Mouse (Mus musculus) mature B cell (primary cell): Measurements from ENCODE around the gene Gm11213.

Experiments used
- in situ Hi-C: fragments of 300-500 bp; cut with MboI; formaldehyde crosslinking; loops from 2 replicates; pipeline ENCODE4 v1.14.3; 2019

Gene Gm11213

DNA sequence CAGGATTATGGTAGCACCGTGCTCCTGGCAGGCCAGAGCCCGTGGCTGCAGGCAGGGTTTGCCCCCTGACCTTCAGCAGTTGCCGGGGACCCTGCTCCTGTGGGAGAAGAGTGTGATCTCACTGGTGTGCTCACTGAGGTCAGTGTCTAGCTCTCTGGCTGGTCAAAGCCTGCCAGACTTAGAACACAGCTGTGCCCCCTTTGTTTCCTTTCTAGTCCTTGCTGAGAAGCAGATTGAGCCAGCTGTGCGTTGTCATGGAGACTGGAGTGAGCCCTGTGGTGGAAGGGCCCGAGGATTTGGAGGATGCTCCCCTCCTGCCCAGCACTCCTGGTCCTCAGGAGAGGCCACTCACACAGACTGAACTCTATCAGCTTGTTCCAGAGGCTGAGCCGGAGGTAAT lies 25.0 kb downstream of the Gm11213 start:
- in situ Hi-C loops: no loop called here

DNA sequence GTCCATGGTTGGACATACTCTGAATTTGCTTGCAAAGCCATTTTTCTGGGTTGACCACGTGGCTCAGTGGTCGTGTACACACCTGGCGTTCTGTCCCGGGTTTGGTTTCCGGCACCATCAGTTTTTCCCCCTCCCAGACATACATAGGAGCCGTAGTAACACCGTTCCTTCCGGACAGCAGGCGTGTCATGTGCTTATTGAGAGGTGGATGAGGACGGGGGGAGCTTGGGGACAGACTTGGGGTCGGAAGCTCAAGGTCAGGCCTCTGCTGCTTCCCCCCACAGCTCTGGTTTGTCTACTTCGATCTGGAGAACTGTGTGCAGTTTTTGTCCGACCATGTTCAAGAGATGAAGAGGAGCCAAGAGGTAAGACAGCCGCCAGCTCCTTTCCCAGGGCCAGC lies 25.4 kb downstream of the Gm11213 start:
- in situ Hi-C loops: no loop called here

DNA sequence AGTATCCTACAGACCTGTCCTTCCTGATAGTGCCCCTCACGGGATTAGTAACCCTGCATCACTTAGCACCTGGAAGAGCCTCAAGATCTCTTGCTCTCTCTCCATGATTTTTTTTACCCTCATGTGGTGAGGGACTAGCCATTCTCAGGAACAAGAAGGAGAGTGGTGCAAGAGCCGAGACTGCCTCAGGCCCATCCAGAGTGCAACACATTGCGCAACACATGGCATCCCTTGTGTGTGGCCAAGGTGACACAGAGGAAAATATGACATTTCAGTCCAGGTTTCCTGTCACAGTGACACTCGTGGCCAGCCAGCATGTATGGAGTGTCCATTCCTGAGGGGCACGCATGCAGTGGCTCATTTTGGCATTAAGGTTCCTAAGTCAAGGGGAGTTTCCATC lies 32.4 kb downstream of the Gm11213 start:
- in situ Hi-C loops: no loop called here

DNA sequence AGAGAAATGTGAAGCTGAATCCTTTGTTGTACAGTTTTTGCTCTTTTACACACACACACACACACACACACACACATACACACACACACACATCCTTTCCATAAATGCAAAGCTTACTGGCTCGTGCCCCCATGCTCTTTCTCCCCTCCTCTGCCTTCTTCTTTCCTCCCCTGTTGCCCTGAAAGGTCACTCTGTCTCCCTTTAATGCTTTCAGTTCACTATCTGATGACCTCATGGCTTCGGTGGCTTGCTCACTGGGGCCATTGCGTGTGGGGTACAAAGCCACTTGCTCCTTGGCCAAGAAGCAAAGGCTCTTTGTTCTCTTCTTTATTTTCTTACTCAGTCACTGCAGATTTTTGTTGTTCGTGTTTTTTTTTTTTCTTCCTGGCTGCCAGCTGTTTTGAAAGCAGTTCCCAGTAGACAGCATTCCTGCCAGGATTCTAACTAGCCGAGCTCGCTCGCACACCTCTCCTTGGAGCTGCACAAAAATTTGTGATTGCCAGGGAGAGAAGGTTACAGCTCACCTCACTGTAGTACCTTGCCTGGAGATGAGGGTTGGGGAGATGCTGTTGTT lies 34.8 kb downstream of the Gm11213 start:
- in situ Hi-C loops: no loop called here

DNA sequence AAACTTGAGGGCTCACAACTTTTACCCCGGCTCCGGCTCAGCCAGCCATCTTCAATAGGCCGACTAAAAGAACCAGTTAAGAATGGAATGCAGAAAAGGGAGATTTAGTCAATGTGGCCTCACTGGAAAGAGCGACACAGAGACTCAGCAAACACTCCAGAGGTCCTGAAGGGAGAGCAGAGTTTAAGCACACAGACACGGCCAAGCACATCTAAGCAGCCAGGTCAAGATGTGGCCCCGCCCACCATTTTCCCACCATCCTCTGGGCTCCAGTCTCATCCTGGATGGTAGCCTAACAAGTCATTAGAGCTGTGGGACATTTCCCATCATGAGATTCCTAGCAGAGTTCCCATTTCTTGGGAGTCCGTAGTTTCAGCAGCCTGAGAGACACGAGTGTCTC lies 35.7 kb downstream of the Gm11213 start:
- in situ Hi-C loops: no loop called here

DNA sequence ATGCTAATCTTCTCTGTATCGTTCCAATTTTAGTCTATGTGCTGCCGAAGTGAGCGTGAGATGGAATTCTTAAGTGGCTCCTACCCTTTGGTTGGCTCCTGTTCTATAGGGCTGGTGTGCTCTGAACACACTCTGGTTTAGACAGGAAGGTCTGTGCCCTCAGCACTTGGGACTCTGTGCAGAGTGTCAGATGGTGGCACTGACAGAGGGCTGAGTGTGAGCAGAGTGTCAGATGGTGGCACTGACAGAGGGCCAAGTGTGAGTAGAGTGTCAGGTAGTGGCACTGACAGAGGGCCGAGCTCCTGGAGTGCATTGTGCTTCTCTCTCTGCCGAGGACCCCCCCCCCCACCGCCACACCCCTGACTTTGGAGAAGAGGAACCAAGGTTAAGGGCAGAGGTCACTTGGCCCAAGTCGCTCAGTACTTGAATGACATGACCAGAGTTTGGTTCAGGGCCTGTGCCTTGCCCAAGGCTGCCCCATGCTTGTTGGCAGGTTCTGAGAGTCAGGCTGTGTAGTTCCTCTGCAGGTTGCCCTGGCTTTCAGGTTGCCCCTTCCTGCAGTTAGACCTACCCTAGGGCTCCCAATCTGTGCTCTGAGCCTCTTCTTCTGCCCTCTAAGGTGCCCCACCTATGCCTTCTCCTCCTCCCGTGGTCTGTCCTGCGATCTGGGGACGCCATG lies 37.2 kb downstream of the Gm11213 start:
- in situ Hi-C loops: no loop called here

DNA sequence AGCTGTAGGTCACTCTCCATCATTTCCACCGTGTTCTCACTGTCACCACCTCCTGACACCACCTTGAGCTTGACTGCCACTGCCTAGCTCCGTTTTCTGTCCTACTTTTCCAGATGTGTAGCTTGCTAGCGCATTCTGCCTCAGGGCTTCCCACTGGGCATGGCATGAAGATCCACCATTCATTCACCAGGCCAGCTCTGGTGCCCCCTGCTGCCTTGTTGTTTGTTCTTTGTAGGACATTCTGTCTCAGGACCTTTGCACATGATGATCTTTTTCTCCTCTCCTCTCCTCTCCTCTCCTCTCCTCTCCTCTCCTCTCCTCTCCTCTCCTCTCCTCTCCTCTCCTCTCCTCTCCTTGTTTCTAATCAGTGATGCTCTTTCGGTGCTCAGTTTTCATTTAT lies 42.3 kb downstream of the Gm11213 start:
- in situ Hi-C loops: no loop called here

DNA sequence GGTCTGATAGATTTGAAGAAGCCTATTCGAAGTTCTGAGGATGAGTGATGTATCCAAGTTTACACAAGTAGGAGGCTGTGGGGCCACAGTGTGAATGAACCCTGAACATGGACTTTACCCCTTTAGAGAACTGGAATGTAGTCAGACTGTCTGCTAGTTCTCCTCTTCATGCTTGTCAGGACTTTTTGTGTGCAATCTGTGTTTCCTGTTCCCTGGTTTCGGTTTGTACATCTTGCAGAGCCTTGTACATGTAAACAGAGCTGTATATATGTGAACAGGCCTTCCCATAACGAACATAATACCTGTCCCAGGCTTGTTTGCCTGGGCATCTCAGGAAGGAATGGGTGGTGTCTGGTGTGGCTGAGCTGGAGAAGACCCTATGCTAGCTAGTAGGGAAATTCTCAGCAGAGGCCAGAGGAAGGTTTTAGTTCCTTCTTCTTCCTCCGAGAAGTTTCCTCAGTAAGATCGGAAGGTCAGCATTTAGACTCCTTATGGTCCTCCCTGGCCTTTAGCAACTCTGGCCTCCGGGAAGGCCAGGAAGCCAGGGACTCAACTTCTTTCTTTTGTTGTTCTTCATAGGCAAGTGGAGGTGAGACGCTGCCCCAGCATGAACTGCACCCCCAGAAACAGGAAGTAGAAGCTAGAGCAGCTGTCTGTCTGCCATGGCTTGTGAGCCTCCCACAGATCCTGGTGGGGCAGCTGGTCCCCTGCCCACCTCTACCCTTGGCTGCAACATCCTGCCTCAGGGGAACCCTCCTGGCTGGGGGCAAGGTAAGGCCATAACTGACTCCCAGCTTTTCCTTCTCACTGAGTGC lies 43.0 kb downstream of the Gm11213 start:
- in situ Hi-C loops: no loop called here

DNA sequence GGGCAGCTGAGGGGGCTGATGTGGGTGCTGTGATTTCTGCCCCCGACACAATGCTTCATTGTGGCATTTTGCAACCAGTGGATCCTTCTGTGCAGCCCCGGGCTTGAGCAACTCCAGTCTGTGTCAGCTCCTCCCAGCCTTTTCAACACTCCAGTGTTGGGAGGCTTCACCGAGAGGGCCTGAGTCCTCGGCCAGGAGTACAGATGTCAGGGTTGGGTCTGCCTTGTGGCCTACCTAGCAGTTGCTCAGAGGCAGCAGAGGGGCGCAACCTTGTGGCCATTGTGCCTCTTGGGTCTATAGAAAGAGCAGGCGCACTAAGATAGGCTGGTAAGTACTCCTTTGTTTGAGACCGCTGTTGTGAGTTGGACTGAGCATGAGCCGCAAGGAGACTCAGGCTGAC lies 45.0 kb downstream of the Gm11213 start:
- in situ Hi-C loops: no loop called here

DNA sequence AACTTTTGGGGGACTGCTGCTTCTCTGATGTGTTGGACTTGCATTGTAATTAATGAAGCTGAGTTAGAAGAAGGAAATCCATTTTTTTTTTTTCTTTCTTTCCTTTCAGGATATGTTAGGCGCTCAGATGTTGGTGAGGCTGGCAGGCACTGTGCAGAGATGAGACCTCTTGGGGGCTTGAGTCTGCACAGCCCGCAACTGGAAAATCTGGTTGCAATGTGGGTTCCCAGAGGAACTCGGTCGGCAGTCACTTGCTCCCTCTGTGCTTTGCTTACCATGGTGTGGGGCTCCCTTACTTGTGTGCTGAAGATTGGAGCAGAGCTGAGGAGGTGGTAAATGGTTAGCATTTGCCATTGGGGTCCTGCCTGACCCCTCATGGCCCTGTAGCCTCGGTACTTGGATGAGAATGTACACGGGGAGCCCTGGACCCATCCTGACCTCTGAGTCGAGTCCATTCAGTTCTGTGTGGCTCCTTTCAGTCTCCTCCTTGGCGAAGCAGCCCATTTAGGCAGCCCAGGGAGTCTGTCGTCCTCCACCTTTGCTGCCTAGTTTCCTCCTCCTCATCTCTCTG lies 45.8 kb downstream of the Gm11213 start:
- in situ Hi-C loops: no loop called here

DNA sequence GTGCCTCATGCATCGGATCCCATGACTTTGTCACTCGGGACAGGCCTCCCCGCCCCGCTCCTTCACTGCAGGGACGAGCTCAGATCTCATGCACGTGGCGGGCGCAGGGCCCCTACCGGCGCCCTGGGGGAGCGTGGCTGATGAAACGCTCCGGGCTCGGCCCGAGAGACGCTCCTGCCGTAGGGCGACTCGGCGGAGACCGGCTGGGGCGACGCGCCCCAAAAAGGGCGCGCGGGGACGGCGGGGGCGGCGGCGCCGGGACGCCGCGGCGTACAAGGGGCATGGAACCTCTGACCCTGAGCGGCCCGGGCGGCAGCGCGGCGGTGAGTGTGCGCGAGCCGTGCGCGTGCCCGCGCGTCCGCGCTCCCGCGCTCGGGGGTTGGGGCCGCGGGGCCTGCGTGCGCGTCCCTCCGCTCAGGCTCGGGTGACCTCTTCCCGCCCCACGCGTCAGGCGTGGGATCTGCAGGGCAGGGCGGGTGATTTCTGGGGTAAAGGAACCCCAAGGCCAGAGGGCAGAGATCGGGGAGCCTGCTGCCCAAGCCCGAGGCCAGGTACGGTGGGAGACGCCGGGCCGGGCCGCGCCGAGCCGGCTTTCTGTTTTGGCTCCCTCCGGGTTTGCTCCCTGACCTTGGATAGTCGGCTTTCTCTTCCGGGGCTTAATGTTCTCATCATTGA lies 46.5 kb downstream of the Gm11213 start, which contains the start of gene Tmem268:
Gene Tmem268, plus strand, starts transcription at position 375 of the 675 bp plus-strand sequence.
- in situ Hi-C loops: no loop called here

DNA sequence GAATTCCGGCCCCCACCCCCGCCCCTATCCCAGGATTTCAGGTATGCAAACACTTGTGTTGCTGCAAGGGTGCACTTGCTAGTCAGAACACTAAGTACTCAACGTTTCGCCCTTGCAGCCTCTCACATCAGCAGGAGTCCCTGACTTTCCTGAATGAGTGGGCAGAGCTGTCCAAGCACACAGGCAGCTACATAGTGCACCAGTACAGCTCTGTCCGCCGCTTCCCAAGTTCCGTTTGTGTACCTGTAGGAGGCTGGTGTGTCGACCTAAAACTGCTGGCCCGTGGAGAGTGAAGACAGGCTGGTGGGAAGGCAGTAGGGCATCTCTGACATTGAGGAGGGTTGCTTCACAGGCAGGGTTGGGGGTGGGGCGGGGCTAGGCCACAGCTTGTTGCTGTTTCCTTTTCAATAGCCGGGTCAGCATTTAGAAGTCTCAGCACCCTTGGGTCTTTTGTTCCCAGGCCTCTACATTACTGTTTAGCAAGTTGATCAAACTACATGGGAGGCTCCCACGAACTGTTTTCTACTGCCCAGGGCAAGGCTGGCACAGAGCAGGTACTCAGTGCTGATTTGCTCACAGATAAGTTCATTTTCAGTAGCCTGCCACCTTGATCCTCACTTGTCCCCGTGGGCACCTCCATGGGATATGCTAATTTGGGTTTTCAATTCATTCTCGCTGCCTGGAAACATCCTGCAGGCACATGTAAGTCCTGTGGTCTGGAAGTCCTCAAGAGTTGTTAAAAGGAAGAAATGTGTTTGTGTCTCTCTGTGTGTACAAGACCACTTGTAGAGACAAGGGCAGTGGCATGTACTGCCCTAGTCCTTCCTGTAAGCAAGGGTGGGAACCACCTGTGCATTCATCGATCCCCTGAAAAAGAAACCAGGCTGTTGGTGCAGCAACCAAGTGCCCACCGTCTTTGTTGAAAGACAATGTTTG lies 47.7 kb downstream of the Gm11213 start:
- in situ Hi-C loops: no loop called here

DNA sequence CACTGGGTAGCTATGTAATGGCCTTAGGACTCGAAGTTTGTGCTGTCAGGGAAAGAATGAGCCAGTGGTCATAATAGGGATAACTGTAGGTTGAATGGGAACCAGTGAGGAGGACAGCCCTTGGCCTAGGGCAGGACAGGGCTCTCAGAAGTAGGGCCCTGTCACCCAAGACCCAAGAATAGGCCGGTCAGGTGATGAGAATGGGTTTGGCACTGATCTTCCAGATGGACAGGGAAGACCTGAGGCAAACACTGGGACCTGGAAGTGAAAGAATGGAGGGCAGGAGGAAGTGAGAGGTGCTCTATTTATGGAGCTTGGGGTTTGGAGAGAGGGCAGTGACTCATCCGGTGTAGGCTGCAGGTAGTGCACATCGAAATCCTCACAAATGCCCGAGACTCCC lies 48.4 kb downstream of the Gm11213 start:
- in situ Hi-C loops: no loop called here

DNA sequence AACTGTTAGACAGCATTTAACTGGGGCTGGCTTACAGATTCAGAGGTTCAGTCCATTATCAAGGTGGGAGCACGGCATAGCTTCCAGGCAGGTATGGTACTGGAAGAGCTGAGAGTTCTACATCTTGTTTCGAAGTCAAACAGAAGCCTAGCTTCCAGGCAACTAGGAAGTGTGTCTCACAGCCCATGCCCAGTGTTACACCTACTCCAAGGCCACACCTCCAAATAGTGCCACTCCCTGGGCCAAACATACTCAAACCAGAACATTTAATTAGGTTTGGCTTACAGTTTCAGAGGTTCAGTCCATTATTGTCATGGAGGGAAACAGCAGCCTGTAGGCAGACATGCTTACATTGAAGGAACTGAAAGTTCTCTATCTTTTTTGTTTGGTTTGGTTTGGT lies 50.0 kb downstream of the Gm11213 start:
- in situ Hi-C loops: no loop called here

DNA sequence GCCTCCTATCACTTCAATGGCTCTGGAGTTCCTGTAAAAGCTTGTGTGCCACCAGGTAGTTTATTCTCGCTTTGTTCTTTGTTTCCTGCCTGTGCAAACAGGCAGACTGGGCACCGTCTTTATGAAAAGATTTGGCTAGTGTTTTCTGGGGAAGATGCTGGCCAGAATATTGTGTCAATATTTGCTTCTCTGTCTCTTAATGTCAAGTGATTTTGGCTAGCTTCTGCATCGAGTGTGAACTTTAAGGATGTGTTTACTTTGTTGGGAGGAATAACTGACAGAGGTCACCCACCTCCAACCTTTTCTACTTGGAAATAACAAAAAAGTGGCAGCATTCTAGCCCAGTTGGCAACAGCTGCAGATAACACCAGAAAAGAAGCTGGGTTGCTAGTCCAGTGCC lies 50.4 kb downstream of the Gm11213 start:
- in situ Hi-C loops: no loop called here

DNA sequence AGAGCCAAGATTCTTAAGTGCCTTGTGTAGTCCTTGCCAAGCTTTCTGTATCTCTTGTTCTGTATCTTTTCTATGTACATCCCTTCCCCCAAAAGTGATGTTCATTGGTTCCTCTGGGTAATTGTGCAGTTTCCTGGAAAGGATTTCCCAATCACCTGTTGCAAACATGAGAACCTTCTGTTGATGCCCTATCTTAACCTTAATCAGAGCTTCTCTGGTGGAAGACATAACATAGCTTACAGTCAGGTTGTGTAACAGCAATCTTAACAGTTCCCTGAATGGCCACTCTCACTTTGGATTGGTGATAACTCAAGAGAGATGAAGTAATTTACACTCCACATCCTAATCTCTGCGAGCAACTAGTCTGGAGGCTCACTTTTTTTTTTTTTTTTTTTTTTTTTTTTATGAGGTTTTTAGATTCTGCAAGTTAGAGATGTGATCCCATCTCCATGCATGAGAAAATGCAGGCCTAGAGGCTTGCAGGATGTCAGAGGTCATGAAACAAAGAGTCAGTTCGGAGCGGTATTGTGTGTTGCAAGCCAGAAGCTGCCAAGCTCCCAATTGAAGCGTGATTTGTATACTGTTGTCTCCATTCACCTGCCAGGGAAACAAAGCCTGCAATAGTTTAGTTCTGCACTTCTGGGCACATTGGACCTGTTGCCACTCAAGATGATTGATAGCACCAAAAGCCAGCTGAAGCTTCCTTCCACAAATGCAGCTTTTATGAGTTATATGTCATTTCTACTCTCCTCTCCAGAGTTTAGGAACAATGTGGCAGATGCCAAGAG lies 51.1 kb downstream of the Gm11213 start:
- in situ Hi-C loops: no loop called here

DNA sequence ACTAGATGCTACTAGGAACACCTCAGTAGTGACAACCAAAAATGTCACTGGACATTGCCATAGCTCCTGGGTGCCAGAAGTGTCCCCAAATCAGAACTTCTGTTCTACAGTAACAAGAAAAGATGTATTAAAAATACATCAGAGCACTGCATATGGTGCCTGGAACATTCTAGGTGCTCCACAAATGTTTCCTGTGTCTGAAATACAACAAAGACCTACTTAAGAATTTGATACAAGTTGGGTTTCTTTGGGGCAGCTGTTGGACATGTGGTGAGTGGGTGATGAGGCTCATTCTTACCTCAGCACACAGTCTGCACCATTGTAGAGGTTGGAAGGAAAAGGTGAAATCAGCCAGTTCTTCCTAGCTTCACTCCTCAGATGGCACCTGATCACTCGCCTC lies 52.2 kb downstream of the Gm11213 start:
- in situ Hi-C loops: no loop called here

DNA sequence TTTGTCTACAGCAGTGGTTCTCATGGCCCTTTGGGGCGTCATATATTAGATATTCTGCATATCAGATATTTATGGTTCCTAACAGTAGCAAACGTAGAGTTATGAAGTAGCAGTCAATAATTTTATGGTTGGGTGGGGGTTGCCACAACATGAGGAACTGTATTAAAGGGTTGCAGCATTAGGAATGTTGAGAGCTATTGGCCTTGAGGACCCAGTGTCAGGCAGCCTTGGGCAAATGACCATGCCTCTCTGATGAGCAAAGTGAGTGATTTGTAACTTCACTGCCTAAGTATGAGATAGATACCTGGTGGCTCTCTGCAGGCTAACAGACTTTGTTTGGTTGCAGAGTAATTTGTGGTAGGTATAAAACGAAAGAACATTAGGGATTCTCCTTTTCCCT lies 54.2 kb downstream of the Gm11213 start:
- in situ Hi-C loops: no loop called here

DNA sequence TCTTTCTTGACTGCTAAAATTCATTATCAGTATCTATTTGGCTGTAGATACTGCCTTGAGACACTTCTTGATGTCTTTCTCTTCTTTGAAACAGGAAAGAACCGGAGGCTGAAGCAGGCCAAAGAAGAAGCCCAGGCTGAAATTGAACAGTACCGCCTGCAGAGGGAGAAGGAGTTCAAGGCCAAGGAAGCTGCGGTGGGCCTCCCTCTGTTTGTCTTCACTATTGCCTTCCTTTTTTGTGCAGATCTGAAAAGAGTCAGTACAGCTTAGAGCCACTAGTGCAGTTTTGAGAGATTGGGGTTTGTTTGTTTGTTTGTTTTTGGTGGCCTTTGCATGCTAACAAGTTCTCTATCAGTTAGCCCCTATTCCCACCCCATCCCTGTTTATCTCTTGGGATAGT lies 56.6 kb downstream of the Gm11213 start:
- in situ Hi-C loops: no loop called here

DNA sequence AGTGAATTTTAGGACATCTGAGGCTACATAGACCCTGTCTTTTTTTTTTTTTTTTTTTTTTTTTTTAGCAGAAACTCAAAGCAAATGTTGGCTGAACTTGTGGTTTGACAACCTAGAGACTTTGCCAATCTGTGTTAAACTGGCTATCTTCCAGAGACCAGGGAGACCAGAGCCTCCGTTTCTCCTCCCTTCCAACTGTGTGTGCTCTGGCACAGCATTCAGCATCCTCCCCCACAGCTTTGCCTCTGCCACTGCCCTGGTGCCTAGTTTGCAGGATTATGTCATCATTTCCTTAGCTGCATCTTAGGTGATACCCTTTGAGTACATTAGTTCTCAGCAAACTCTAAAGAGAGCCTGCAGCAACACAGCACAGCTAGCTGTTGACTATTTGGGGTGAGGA lies 57.3 kb downstream of the Gm11213 start:
- in situ Hi-C loops: no loop called here
